ENCODE assay signal across 9 mouse cellular contexts in genomic region chr11:96760042-96760441, GRCm38 (mm10). TPM values are rescaled to one million over a fixed set of nuclear protein-coding genes. Genes with fewer than 3 reads are reported as not detected.
DNase-seq lines count a peak whose midpoint lies in the region; ATAC-seq and TF ChIP-seq lines count a peak whose summit lies in the region.
"Had no signal": no experiment of that assay in that cellular context is flagged by ENCODE, and none has a peak within 500 bp of the region (broad histone marks: within the 10 kb centered on the region; RNA-seq: fewer than 3 reads in every experiment).

No protein-coding gene starts in this region.

- H3K4me3 ChIP-seq in gastrocnemius, adult 2 months, result no peak overlapping the region
- H3K4me3 ChIP-seq: limb, embryonic 15.5 days had no signal

- peak; percentile 86 for ATAC-seq in common myeloid progenitor, adult 5-6 weeks (replicated peaks; ENCODE audit: low read depth, poor library complexity, severe bottlenecking)

- H3K27ac ChIP-seq in gastrocnemius, adult 2 months, result peak overlapping the region; percentile 38; the same call in 1 of the 2 replicates
- H3K27ac ChIP-seq: limb, embryonic 15.5 days had no signal

- peak; percentile 93 for TF ChIP-seq CTCF in gastrocnemius, adult 2 months (IDR thresholded peaks at IDR 0.05)

- intact Hi-C loops in gastrocnemius, adult 2 months (cut with DNase I), result loop anchor here (1.0 to 5.0 kb wide), 2 partner anchors 102 to 147 kb away; no protein-coding TSS in a partner anchor

- no peak for DNase-seq in gastrocnemius, adult 2 months
- DNase-seq in gastrocnemius, postnatal 25 days, result no peak
- peak; percentile 78 for DNase-seq in 3T3-L1 (ENCODE audit: low read depth, low spot score)
- peak; percentile 63 for DNase-seq in MN1 (ENCODE audit: low spot score)
- peak; percentile 84 for DNase-seq in kidney, adult 9 months
- DNase-seq in naive thymus-derived CD4-positive, alpha-beta T cell, adult 2 months (ENCODE audit: low read depth), result peak; percentile 83
- no peak for DNase-seq in gastrocnemius, adult 8-10 months (ENCODE audit: low spot score in 2 of 2)

RNA-seq across cellular contexts. Expression of gene Snx11, which starts 17.3 kb away (rescaled TPM):
- total RNA-seq in gastrocnemius, adult 2 months (2021), result 10 to 100 TPM; 11.1 to 13.6 TPM
- 10 to 100 TPM in 1 of 2 experiments, 1 to 10 TPM in 1; 8.1 to 11.3 TPM for total RNA-seq in gastrocnemius, postnatal 25 days (2021)
- total RNA-seq in common myeloid progenitor, adult 5-6 weeks (2017), result 9.5 and 14.8 TPM in 2 replicates
- 10 to 100 TPM in 3 of 4 experiments, 1 to 10 TPM in 1; 7.7 to 12.0 (median 11.0) TPM for total RNA-seq in gastrocnemius, adult 8-10 months (2022)

RNA-seq across cellular contexts. Expression of gene Cbx1, which starts 28.9 kb away (rescaled TPM):
- 10 to 100 TPM; 35.0 to 42.0 TPM for total RNA-seq in gastrocnemius, adult 2 months (2021)
- total RNA-seq in gastrocnemius, postnatal 25 days (2021), result 10 to 100 TPM; 32.8 to 34.6 TPM
- 94.1 and 108 TPM in 2 replicates for total RNA-seq in common myeloid progenitor, adult 5-6 weeks (2017)
- total RNA-seq in gastrocnemius, adult 8-10 months (2022), result 10 to 100 TPM; 33.3 to 37.5 (median 35.5) TPM

Comparison
In these comparisons a context has a peak if more than half of its experiments do, and no peak if none do; other contexts are left out.
1. DNase-seq: peak in 3T3-L1 (single experiment), MN1 (single experiment), kidney, adult 9 months (single experiment) and naive thymus-derived CD4-positive, alpha-beta T cell, adult 2 months (single experiment); none in gastrocnemius, adult 2 months (single experiment), gastrocnemius, postnatal 25 days (single experiment) and gastrocnemius, adult 8-10 months (0 of 2).